Mouse (Mus musculus): ENCODE measurements around the gene Dbt. TPM values are rescaled to one million over a fixed set of nuclear protein-coding genes. Genes with fewer than 3 reads are reported as not detected.

Gene Dbt
- 15.1 and 15.5 TPM in 2 replicates for polyA plus RNA-seq (2016; fragmentation: Nextera tagmentation; extraction: Ambion mirVana)

- Histone ChIP-seq H3K9ac (replicated peaks) (peak within 1 kb of the TSS; percentile 63), H3K4me1 (replicated peaks) (peaks cover 9% of the 10 kb centered on the region), H3K27me3 (no peaks in the 10 kb centered on the region), H3K4me3 (replicated peaks) (peak within 1 kb of the TSS; percentile 66), H3K36me3 (no peaks in the 10 kb centered on the region; the same call in 1 of the 2 replicates), H3K4me2 (peak within 1 kb of the TSS; percentile 68), H3K9me3 (no peaks in the 10 kb centered on the region), H3K27ac (0 out of 2 replicates have a peak within 1 kb of the TSS, but pooled peaks have one; percentile 29)
- ATAC-seq (ENCODE audit: insufficient number of reproducible peaks, insufficient read depth, low FRiP score, low TSS enrichment, low read depth), result peak; percentile 95
- under 1% methylated on average over 36 of the region's 36 CpGs for WGBS
Observed at GRCm38 (mm10) chr3:116512904-116513716, at the start of gene Dbt. TSS of gene Dbt (plus strand) at chr3:116513070.

- H3K4me1 ChIP-seq (replicated peaks), result no peaks in the 10 kb centered on the region
- H3K36me3 ChIP-seq, result no peaks in the 10 kb centered on the region
- no peak for ATAC-seq (ENCODE audit: insufficient number of reproducible peaks, insufficient read depth, low FRiP score, low TSS enrichment, low read depth)
- no peak overlapping the region for H3K27ac ChIP-seq
- no peaks in the 10 kb centered on the region for H3K27me3 ChIP-seq
- H3K9me3 ChIP-seq, result no peaks in the 10 kb centered on the region
- WGBS, result 58% methylated on average over 2 of the region's 2 CpGs
- no peak overlapping the region for H3K4me2 ChIP-seq
- no peak overlapping the region for H3K9ac ChIP-seq (replicated peaks)
- H3K4me3 ChIP-seq (replicated peaks), result no peak overlapping the region
Observed at GRCm38 (mm10) chr3:116464318-116464717, 48.6 kb upstream of the Dbt start.

- no peaks in the 10 kb centered on the region for H3K27me3 ChIP-seq
- no peak overlapping the region for H3K9ac ChIP-seq (replicated peaks)
- ATAC-seq (ENCODE audit: insufficient number of reproducible peaks, insufficient read depth, low FRiP score, low TSS enrichment, low read depth), result no peak
- no peaks in the 10 kb centered on the region for H3K4me1 ChIP-seq (replicated peaks)
- 88% methylated on average over 12 of the region's 12 CpGs for WGBS
- no peaks in the 10 kb centered on the region for H3K9me3 ChIP-seq
- no peak overlapping the region for H3K4me2 ChIP-seq
- no peak overlapping the region for H3K27ac ChIP-seq
- H3K4me3 ChIP-seq (replicated peaks), result no peak overlapping the region
- no peaks in the 10 kb centered on the region for H3K36me3 ChIP-seq
Observed at GRCm38 (mm10) chr3:116465709-116466108, 47.2 kb upstream of the Dbt start.

GRCm38 (mm10) chr3:116474602-116475001, 38.3 kb upstream of the Dbt start:
- Histone ChIP-seq H3K36me3 (no peaks in the 10 kb centered on the region), H3K4me1 (replicated peaks) (no peaks in the 10 kb centered on the region), H3K4me3 (replicated peaks) (no peak overlapping the region), H3K27me3 (no peaks in the 10 kb centered on the region), H3K4me2 (no peak overlapping the region), H3K9ac (replicated peaks) (no peak overlapping the region), H3K27ac (no peak overlapping the region), H3K9me3 (no peaks in the 10 kb centered on the region)
- WGBS, result 81% methylated on average over 11 of the region's 11 CpGs
- ATAC-seq (ENCODE audit: insufficient number of reproducible peaks, insufficient read depth, low FRiP score, low TSS enrichment, low read depth), result no peak

GRCm38 (mm10) chr3:116476686-116477298, 36.1 kb upstream of the Dbt start:
- no peak for ATAC-seq (ENCODE audit: insufficient number of reproducible peaks, insufficient read depth, low FRiP score, low TSS enrichment, low read depth)
- Histone ChIP-seq H3K4me2 (no peak overlapping the region), H3K27me3 (no peaks in the 10 kb centered on the region), H3K4me1 (replicated peaks) (no peaks in the 10 kb centered on the region), H3K4me3 (replicated peaks) (no peak overlapping the region), H3K36me3 (no peaks in the 10 kb centered on the region), H3K27ac (no peak overlapping the region), H3K9ac (replicated peaks) (no peak overlapping the region), H3K9me3 (no peaks in the 10 kb centered on the region)
- WGBS, result 75% methylated on average over 5 of the region's 5 CpGs

GRCm38 (mm10) chr3:116477351-116477750, 35.5 kb upstream of the Dbt start:
- WGBS, result 73% methylated on average over 7 of the region's 7 CpGs
- no peak overlapping the region for H3K9ac ChIP-seq (replicated peaks)
- no peak overlapping the region for H3K27ac ChIP-seq
- H3K4me3 ChIP-seq (replicated peaks), result no peak overlapping the region
- H3K4me2 ChIP-seq, result no peak overlapping the region
- no peaks in the 10 kb centered on the region for H3K27me3 ChIP-seq
- no peak for ATAC-seq (ENCODE audit: insufficient number of reproducible peaks, insufficient read depth, low FRiP score, low TSS enrichment, low read depth)
- H3K4me1 ChIP-seq (replicated peaks), result no peaks in the 10 kb centered on the region
- H3K9me3 ChIP-seq, result no peaks in the 10 kb centered on the region
- H3K36me3 ChIP-seq, result no peaks in the 10 kb centered on the region

- Histone ChIP-seq H3K4me3 (replicated peaks) (no peak overlapping the region), H3K36me3 (no peaks in the 10 kb centered on the region), H3K9me3 (no peaks in the 10 kb centered on the region), H3K4me2 (no peak overlapping the region), H3K27ac (no peak overlapping the region), H3K9ac (replicated peaks) (no peak overlapping the region), H3K4me1 (replicated peaks) (no peaks in the 10 kb centered on the region), H3K27me3 (no peaks in the 10 kb centered on the region)
- 85% methylated on average over 2 of the region's 2 CpGs for WGBS
- no peak for ATAC-seq (ENCODE audit: insufficient number of reproducible peaks, insufficient read depth, low FRiP score, low TSS enrichment, low read depth)
Observed at GRCm38 (mm10) chr3:116480119-116480518, 32.8 kb upstream of the Dbt start.

- Histone ChIP-seq H3K9me3 (no peaks in the 10 kb centered on the region), H3K27ac (no peak overlapping the region), H3K36me3 (no peaks in the 10 kb centered on the region), H3K4me3 (replicated peaks) (no peak overlapping the region), H3K27me3 (no peaks in the 10 kb centered on the region), H3K9ac (replicated peaks) (no peak overlapping the region), H3K4me2 (no peak overlapping the region), H3K4me1 (replicated peaks) (no peaks in the 10 kb centered on the region)
- WGBS, result 58% methylated on average over 5 of the region's 5 CpGs
- no peak for ATAC-seq (ENCODE audit: insufficient number of reproducible peaks, insufficient read depth, low FRiP score, low TSS enrichment, low read depth)
Observed at GRCm38 (mm10) chr3:116480937-116481336, 31.9 kb upstream of the Dbt start.

GRCm38 (mm10) chr3:116482724-116483123, 30.1 kb upstream of the Dbt start:
- H3K9ac ChIP-seq (replicated peaks), result no peak overlapping the region
- H3K27ac ChIP-seq, result no peak overlapping the region
- WGBS, result 77% methylated on average over 3 of the region's 3 CpGs
- H3K36me3 ChIP-seq, result peaks cover 11% of the 10 kb centered on the region
- no peak overlapping the region for H3K4me2 ChIP-seq
- no peak for ATAC-seq (ENCODE audit: insufficient number of reproducible peaks, insufficient read depth, low FRiP score, low TSS enrichment, low read depth)
- H3K4me3 ChIP-seq (replicated peaks), result no peak overlapping the region
- no peaks in the 10 kb centered on the region for H3K4me1 ChIP-seq (replicated peaks)
- no peaks in the 10 kb centered on the region for H3K27me3 ChIP-seq
- no peaks in the 10 kb centered on the region for H3K9me3 ChIP-seq

- peaks cover 17% of the 10 kb centered on the region for H3K36me3 ChIP-seq
- no peak overlapping the region for H3K27ac ChIP-seq
- no peaks in the 10 kb centered on the region for H3K4me1 ChIP-seq (replicated peaks)
- ATAC-seq (ENCODE audit: insufficient number of reproducible peaks, insufficient read depth, low FRiP score, low TSS enrichment, low read depth), result no peak
- 91% methylated on average over 4 of the region's 4 CpGs for WGBS
- H3K9me3 ChIP-seq, result no peaks in the 10 kb centered on the region
- no peak overlapping the region for H3K4me3 ChIP-seq (replicated peaks)
- H3K4me2 ChIP-seq, result no peak overlapping the region
- H3K9ac ChIP-seq (replicated peaks), result no peak overlapping the region
- H3K27me3 ChIP-seq, result no peaks in the 10 kb centered on the region
Observed at GRCm38 (mm10) chr3:116483271-116483670, 29.6 kb upstream of the Dbt start.

- no peaks in the 10 kb centered on the region for H3K9me3 ChIP-seq
- H3K27me3 ChIP-seq, result no peaks in the 10 kb centered on the region
- H3K4me1 ChIP-seq (replicated peaks), result no peaks in the 10 kb centered on the region
- no peak overlapping the region for H3K27ac ChIP-seq
- no peak for ATAC-seq (ENCODE audit: insufficient number of reproducible peaks, insufficient read depth, low FRiP score, low TSS enrichment, low read depth)
- WGBS, result 99% methylated on average over 5 of the region's 5 CpGs
- H3K4me3 ChIP-seq (replicated peaks), result no peak overlapping the region
- H3K4me2 ChIP-seq, result no peak overlapping the region
- H3K9ac ChIP-seq (replicated peaks), result no peak overlapping the region
- peaks cover 86% of the 10 kb centered on the region for H3K36me3 ChIP-seq
Observed at GRCm38 (mm10) chr3:116490920-116491319, 21.9 kb upstream of the Dbt start.

Measured in limb, embryonic 12.5 days (tissue).